Mouse (Mus musculus): ENCODE measurements around the gene Fam222b.

GRCm38 (mm10) chr11:78138023-78138422 lies 43.6 kb downstream of the Fam222b start:
- TF ChIP-seq POLR2A (IDR thresholded peaks at IDR 0.05; ENCODE audit: low read depth, low read length) (no peak), CTCF (IDR thresholded peaks at IDR 0.05; ENCODE audit: extremely low read depth, insufficient read depth, insufficient read length, insufficient replicate concordance) (no peak)

Measured in spleen, adult 2 months (tissue).